Mouse (Mus musculus) heart, postnatal 14 days (tissue): ENCODE data around the gene Nub1. TPM values are rescaled to one million over a fixed set of nuclear protein-coding genes. Genes with fewer than 3 reads are reported as not detected.
A peak's percentile ranks its signal among the peaks of the same experiment; 100 is the strongest.
"Not testable (repeated sequence)": the region's sequence is repeated elsewhere in the genome, so short reads cannot be mapped to it uniquely, and the experiment has no call there.

Experiments used
- DNase-seq, 2 experiments: peaks; one replicate each; pipeline ENCODE4 v3.0.0; 2021 to 2022
- intact Hi-C: fragments of 180-260 bp; cut with DNase I; formaldehyde crosslinking; loops from one replicate; pipeline ENCODE4 v1.15.1; 2025
- total RNA-seq, 2 experiments: library from RNA; stranded (reverse); gene quantifications; 2 replicates each; pipeline ENCODE4 v1.2.3; 2021

Gene Nub1
- total RNA-seq, 2 experiments from 2014 or later: 28.5 to 31.1 TPM

DNA sequence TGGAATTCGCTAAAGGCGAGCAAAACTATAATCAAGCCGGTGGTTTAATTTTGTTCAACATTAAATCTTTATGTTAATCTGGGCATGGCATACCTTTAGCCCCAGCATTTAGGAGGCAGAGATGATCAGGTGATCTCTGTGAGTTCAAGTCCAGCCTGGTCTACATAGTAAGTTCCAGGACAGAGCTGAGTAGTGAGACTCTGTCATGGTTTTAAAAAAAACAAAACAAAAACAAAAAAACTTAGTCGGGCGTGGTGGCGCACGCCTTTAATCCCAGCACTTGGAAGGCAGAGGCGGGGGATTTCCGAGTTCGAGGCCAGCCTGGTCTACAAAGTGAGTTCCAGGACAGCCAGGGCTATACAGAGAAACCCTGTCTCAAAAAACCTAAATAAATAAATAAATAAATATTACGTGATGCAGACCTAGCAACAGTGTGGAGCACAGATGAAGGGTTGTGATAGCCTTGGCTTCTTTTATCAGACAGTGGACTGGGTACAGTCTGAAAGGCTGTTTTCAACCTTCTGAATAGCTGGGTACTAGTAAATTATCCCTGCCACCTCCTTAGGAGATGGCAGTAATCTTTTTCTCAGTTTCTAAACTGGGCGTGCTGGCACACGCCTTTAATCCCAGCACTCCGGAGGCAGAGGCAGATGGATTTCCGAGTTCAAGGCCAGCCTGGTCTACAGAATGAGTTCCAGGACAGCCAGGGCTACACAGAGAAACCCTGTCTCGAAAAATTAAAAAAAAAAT lies 1.5 kb downstream of the Nub1 start:
- intact Hi-C loops: loop anchor here (2.0 kb wide), 1 partner anchor 64 kb away; no protein-coding TSS in a partner anchor
- not testable (repeated sequence) for DNase-seq

DNA sequence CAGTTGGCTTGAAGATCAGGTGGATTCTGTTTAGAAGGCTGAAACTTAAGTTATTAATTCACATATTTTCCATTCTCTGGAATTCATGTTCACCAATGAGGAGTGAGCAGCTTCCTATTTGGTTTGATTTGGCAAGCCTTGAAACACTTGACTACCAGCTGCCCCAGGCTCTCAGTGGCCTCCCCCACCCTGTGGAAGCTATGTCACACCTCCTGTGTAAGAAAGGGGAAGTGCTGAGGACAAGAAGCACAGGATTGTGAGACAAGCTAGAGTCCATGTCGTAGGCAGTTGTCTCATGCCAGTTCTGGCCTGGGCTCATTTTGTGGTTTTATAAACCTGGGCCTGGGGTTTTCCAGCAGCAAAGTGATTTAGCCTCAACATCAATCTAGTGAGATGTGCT lies 2.4 kb downstream of the Nub1 start:
- intact Hi-C loops: loop anchor here (2.0 kb wide), 1 partner anchor 63 kb away; no protein-coding TSS in a partner anchor
- DNase-seq: no peak

DNA sequence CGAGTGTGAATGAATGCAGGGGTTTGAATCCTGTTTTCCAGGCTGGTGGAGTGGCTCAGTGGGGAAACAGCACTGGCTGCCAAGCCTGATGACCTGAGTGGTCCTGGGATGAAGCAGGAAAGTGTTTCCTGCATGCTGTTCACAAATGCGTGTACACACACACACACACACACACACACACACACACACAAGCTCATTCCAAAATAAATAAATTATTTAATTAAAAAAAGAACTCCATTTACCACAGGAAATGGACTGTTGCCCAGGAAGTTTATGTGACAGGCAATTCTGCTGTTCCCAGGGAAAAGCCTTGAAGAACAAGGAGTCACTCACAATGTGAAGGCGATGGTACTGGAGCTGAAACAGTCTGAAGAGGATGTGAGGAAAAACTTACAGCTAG lies 11.4 kb downstream of the Nub1 start:
- intact Hi-C loops: no loop called here

DNA sequence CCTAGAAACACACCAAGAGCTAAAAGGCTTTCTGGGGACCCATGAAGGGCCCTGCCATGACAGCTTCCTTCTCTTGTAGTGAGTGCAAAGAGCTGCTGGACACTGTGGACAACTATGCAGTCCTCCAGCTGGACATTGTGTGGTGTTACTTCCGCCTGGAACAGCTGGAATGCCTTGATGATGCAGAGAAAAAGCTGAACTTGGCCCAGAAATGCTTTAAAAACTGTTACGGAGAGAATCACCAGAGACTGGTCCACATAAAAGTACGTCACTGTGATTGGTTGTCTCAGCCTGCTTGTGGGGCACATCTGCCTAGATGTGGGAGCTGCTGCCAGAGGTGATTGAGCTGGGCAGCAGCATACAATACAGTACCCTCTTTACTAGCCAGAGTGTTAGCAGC lies 15.9 kb downstream of the Nub1 start:
- intact Hi-C loops: no loop called here
- peak in 1 of 2 experiments; percentile 43 for DNase-seq

More for the DNA sequence above, 11.4 kb downstream of the Nub1 start:
- no peak for DNase-seq

DNA sequence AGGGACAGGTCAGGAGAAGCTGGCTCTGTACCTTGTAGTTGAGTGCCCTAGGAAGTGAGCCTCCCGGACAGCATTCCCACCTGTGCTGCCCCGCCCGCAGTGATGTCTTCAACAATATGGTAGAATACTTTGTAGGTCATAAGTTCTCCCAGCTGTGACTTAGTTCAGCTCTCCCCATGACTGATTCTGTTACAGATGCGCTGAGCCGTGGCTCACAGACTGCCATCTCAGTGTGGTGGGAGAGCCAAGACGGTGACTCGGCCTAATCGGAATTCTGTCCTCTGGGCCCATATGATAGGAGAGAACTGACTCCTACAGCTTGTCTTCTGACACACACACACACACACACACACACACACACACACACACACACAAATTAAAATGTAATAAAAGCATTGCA lies 19.3 kb downstream of the Nub1 start:
- DNase-seq: no peak
- intact Hi-C loops: loop anchor here (5.0 kb wide), 1 partner anchor 43 kb away; no protein-coding TSS in a partner anchor

DNA sequence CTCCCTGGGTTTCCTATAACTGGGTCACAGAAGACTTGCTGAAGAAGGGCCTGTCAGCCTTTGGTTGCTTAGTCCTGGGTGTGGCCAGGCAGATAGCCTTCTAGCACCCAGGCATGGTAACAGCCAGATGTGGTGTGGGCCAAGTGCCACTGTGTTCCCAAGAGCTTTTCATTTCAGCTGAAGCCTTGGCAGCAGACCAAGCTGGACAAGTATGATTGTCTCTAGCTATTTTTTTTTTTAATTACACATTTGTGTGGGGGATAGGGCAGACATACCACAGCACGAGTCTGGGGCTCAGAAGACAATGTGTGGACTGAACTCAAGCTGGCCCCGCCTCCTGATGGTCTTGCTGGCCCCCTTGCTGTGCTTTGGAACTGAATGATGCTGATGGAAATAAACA lies 24.6 kb downstream of the Nub1 start:
- intact Hi-C loops: loop anchor here (5.0 kb wide), 1 partner anchor 37 kb away; no protein-coding TSS in a partner anchor
- DNase-seq: peak; percentile 66 to 77

DNA sequence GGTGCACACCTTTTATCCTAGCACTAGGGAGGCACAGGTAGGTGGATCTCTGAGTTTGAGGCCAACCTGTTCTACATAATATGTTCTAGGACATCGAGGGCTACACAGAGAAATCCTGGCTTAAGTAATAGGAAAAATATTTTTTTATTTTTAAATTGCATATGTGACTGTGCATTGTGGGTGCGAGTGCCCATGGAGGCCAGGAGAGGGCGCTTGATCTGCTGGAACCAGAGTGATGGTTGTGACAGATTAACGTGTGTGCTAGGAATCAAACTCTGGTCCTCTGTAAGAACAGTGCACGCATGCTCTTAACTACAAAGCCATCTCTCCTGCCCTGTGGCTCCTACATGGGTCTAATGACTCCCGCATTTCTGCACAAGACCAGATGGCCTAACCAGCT lies 26.3 kb downstream of the Nub1 start:
- intact Hi-C loops: no loop called here
- DNase-seq: no peak

DNA sequence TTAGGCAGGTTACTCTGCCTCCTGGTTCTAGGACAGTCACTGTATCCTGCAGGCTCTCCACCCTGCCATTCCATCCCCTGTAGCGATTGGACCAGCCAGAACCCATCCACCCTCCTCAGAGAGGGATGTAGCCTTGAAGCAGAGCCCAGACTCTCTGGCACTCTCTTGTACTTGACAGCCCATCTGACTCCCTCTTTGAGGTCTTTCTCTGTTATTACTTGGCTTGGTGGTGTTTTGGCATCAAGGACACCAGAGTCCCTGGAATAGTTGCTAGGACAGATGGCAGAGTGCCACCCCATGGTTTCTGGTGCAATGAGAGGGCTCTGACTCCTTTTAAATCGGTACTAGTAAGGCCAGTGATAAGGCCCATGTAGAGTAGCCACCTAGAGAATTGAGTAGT lies 27.9 kb downstream of the Nub1 start:
- peak in 1 of 2 experiments; percentile 32 for DNase-seq
- intact Hi-C loops: no loop called here

DNA sequence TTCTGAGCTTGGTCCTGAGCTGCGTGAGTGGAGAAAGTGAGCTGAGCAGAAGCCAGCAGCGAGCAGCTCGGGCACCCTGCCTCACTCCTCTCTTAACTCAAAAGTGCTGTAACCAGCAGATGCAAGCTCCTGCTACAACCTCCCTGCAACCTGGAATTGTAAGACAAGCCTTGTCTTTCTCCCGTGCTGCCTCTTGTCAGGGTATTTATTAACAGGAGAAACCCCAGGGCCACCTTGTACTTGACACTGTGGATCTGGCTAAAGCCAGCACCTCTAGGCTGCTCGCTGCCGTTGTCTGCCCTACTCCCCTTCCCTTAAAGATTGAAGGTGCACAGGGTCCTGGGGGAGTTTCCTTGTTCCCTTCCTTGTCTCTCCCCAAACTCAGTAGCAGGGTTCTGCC lies 28.7 kb downstream of the Nub1 start:
- no peak for DNase-seq
- intact Hi-C loops: no loop called here

DNA sequence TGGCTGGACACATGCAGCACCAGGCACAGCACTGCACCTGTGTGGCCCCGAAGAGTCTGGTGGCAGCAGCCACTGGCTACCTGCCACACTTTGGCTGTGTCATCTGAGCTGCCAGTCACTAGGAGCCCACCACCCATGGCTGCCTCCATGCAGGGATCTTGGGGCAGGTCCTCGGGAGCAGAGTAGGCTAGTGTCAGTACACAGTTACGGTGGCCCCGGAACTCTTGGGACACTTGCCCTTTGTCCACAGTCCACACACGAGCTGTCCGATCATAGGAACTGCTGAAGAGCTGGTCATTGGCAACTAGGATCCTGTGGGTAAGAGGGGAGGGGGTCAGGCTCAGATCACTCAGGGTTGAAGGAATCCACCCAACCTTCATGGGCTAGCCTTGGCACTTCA lies 32.7 kb downstream of the Nub1 start:
- no peak for DNase-seq
- intact Hi-C loops: no loop called here

DNA sequence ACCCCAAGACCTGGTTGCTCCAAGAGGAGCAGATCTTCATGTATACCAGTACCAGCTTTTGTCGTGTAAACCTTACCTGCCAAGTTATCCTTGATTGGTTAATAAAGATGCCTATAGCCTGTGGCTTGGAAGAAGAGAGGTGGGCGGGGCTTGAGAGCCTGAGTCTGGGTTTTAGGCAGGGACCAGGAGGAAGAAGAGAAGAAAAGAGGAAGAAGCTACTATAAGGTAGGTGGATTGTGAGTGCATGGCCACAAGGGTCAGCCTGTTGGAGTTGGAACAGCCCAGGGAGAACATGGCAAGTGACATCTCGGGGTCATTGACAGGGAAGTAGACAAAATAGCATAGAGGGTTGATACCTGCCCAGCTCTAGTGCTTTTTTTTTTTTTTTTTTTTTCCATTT lies 34.5 kb downstream of the Nub1 start:
- intact Hi-C loops: no loop called here
- DNase-seq: no peak

DNA sequence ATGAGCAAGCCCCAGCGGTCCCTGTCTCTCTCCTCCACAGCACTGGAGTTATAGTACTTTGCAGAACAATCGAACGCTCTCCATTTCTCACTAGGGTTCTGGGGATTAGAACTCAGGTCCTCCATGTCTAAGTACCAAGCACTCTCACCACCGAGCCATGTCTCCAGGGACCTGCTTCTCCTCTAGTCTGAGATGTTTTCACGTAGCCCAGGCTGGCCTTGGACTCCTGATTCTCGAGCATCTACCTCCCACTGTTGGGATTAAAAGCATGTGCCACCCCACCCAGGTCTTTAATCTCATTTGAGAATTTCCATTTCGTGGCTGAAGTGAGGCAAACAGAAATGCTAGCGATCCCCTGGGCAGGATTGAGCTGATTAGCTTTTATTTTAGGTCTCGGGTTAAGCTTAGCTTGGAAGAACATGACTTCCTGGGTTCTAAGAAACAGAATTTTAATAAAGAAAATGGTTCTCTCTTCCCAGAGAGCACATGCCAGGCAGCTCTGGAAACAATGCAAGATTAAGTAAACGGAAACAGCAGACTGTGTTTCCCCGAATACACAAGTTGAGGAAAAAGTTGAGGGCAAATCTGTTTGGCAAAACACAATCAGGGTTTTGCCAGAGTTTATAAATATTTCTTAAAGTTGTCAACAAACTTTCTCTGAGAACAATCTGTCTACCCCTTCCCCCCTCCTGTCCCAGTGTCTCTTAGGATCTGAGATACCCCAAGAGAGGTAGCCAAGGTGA lies 38.4 kb downstream of the Nub1 start:
- no peak for DNase-seq
- intact Hi-C loops: no loop called here

DNA sequence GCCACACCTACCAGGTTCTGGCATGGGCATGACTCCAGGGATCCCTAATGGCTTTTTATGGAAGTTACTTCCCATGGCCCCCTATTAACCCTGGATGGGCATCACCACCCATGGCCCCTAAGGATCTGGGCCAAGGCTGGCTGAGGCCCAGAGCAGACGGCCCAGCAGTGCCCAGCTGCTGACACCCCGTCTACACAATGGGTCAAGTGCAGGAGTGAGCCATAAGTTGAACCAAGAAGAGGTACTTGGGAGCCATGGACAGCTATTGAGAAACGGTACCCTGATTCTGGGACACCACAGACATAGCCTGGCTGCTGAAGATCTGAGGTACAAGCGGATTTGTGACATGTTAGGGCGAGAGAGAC lies 38.9 kb downstream of the Nub1 start:
- intact Hi-C loops: no loop called here
- no peak for DNase-seq

DNA sequence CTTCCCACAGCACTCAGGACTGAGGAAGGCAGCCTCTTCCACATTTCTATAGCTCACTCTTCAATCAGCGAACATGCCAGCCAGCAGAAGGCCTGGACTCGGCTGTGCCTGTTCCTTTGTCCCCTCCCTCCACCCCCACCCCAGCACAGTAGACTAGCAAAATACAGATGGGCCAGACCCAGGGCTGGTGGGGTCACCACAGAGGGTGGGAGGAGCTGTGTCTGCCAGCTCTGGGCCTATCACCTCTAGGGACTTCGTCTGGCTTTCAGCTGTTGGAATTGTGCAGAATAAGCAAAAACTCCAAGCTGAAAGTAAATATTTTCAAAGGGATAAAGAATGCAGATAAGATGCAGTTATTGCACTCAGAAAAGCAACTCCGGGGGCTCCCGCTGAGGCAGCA lies 39.5 kb downstream of the Nub1 start:
- intact Hi-C loops: no loop called here
- no peak for DNase-seq

DNA sequence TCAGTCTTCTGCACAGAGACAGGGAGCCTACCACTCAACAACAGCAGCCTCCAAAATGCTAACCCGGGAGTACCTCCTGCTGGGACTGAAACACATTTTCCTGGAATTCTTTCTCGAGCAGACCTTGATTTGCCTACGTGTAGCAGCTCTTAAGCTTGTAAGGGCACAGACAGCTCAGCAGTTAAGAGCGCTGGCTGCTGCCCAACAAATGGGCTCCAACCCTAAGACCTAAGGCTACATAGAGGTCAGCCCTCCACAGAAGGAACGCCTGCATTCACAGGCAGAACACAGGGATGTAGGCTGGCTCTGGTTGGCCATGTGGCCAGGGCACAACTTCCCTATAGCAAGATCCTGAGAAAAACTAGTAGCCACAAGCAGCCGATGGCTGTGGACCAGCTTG lies 40.6 kb downstream of the Nub1 start:
- intact Hi-C loops: no loop called here
- DNase-seq: no peak

DNA sequence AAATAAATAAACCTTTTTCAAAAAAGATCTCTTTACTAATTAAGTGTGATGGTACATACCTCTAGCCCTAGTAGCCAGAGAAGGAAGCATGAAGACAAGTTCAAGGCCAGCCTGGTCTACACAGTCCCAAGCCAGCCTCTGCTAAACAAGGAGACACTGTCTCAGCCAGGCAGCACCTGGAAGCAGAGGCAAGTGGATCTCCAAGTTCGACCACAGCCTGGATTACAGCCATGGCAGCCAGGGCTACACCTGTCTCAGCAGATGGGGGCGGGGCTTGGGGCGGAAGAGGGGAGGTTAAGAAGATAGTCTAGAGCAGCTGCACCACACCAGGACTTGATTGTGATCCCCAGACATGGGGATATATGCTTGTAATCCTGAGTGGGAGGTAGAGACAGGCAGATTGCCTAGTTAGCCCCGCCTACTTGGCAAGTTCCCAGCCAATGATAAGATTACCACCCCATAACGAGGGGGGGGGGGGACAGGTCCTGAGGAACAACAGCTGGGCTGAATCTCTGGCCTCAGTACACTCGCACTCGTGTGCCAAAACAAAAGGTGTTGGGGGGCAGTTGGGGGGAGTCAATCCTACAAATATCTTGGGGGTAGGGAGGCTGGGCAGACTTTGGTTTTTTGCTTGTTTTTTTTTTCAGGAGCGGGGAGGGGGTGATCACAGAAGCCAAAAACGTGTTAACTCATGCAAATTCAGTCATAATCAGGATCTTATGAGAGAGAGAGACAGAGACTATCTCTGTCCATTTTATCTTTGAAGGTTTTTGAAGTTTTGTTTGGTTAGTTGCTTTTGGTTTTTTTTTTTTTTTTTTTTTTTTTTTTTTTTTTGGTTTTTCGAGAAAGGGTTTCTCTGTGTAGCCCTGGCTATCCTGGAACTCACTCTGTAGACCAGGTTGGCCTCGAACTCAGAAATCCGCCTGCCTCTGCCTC lies 41.8 kb downstream of the Nub1 start:
- intact Hi-C loops: no loop called here
- DNase-seq: peak; percentile 25 to 57

DNA sequence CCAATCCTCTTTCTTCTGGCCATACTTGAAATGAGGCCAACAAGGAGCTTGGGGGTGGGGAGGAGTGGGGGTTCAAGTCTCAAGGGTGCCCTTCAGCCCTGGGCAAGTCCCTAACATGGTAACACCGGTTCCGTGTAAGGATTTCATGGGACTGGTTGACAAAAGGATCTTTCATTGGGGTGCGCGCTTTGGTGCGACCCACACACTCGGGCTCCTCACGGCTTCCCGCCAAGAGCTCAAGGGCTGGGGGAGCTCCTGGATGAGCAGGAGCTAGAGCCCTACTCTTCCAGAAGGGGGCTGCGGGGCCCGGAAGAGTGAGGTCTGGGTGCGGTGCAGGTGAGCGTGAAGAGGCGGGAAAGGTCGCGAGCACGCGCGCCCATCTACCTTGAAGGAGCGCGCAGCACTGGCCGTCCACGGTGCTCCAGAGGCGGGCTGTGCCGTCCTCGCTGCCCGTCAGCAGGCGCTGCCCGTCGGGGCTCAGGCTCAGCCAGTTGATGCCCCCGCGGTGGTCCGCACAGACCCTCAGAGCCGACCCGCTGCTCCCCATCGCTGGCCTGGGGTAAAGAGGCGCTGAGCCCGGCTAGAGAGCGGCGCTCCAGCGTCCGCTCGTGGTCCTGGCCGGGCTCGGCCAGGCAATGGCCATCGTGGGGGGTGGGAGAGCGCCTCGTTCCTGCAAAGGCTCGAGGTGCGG lies 44.6 kb downstream of the Nub1 start:
- intact Hi-C loops: no loop called here
- DNase-seq: no peak

DNA sequence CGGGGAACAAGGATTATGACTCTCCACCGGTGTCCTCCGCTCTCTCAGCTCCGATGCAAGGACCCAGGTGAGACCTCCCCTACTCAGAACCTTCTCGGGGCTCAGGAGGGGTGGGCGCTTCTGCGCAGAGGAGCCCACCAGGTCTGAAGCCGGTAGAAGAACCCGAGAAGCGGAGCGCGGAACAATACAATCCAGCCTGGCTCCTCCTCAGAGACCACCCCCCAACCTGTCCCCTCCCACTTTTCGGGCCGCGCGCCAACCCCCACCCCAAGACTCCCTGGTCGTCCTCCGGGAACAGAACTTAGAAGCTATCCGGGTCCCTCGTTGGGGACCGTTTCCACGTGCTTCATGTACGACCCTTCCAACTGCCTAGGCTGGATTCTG lies 45.1 kb downstream of the Nub1 start, which contains the start of gene Wdr86:
Gene Wdr86 (minus strand): TSS at position 240 of the 384 bp plus-strand sequence.
- no peak for DNase-seq
- intact Hi-C loops: no loop called here

DNA sequence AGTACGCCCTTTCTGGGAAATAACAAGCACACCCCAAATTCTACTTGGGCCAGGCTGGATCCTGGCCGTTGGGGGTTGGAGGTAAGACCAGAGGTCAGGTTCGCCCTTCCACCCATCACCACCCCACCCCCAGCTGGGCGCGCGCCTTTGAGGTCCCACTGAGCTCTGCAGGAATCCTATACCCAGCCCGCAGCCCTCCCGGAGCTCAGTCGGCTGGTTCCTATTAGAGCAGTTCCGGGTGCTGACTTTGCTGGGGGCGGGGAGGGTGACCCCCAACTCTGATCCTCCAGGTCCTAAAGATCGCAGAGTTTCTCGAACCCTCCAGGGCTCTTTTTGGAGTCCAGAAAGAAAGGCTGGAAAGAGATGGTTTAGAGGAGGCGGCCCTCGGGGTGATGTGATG lies 45.7 kb downstream of the Nub1 start:
- intact Hi-C loops: no loop called here
- DNase-seq: no peak

DNA sequence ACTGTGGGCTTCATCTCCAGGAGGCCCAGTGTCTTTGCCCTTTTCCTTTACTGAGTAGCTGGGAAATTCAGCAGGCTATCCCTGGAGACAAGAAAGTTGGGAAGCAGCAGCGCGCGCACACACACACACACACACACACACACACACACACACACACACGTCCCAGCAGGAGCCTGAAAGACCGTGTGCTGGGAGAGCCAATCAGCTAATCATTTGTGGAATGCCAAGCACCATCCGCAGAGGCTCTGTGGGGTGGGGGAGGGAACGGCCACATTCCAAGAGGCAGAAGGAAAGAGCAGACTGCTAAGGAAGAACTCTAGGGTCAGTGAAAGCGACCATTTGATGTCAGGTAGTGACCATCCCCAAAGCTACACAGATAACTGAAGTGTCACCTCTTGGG lies 47.8 kb downstream of the Nub1 start:
- intact Hi-C loops: no loop called here
- peak in 1 of 2 experiments; percentile 33 for DNase-seq
